Mouse (Mus musculus): ENCODE measurements around the gene Stk38.

GRCm38 (mm10) chr17:28921086-28921485 is 86.7 kb downstream of the Stk38 start:
- TF ChIP-seq EP300 (IDR thresholded peaks at IDR 0.05; ENCODE audit: low read depth in 1 of 2, low read length in 2 of 2): peak; percentile 7 to 34; a peak in 1 of 4 replicates
- TF ChIP-seq CTCF (IDR thresholded peaks at IDR 0.05 in 2 of 3, conservative IDR thresholded peaks at IDR 0.05 in 1 of 3; ENCODE audit: control insufficient read depth in 1 of 3, insufficient read depth in 1 of 3, low read depth in 2 of 3, low read length in 3 of 3, poor library complexity in 1 of 3, severe bottlenecking in 1 of 3): no peak
- no peak for TF ChIP-seq ZMIZ1 (IDR thresholded peaks at IDR 0.05; ENCODE audit: low read depth, low read length)
- TF ChIP-seq BHLHE40 (IDR thresholded peaks at IDR 0.05; ENCODE audit: borderline replicate concordance, low read depth, low read length): no peak
- TF ChIP-seq POLR2A (IDR thresholded peaks at IDR 0.05; ENCODE audit: control insufficient read depth in 1 of 2, insufficient read depth in 1 of 2, low read depth in 1 of 2, low read length in 2 of 2, poor library complexity in 1 of 2): no peak
- no peak for TF ChIP-seq POLR2AphosphoS5 (IDR thresholded peaks at IDR 0.05; ENCODE audit: borderline replicate concordance, low read depth, low read length)
- no peak for TF ChIP-seq SIN3A (IDR thresholded peaks at IDR 0.05; ENCODE audit: low read length)
- no peak for TF ChIP-seq ZKSCAN1 (IDR thresholded peaks at IDR 0.05; ENCODE audit: low read depth, low read length)
- no peak for TF ChIP-seq MYC (IDR thresholded peaks at IDR 0.05; ENCODE audit: low read depth, low read length)
